ENCODE assay signal across 22 mouse cellular contexts in the genomic region with DNA sequence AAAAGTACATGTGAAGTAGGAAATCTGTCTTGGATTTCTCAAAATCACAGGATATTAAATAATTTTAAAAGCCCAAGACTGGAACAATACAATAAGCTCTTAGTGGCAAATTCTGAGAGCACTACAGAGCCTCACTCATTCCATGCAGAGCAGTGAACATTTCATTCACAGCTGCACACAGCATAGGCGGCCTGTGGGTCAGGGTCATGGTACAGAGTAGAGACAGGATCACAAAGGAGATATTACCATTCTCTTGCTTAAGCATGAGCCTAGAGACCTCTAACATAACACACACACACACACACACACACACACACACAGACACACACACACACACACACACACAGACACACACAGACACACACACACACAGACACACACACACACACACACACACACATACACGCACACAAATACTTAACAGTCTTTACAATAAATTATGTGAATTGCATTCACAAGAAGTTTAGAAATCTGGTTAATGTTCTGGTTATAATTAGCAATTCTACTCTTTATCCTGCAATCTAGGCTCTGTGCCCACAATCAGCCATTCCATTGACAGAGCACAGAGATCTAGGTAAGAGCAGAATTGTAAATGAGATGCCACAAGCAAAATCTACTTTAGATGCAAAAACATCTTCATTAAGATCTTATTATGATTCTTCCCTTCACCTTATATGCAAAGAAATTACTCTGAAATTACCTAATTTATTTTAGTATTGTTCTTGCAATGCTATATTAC.
"Had no signal": no experiment of that assay in that cellular context is flagged by ENCODE, and none has a peak within 500 bp of the region (broad histone marks: within the 10 kb centered on the region; RNA-seq: fewer than 3 reads in every experiment).

No protein-coding gene starts in this region.

- H3K9ac ChIP-seq: limb, embryonic 13.5 days; liver, embryonic 12.5 days; liver, embryonic 15.5 days; lung, embryonic 15.5 days; neural tube, embryonic 12.5 days; neural tube, embryonic 15.5 days; stomach, embryonic 15.5 days had no signal

- H3K27me3 ChIP-seq: limb, embryonic 13.5 days; liver, embryonic 12.5 days; liver, embryonic 15.5 days; lung, embryonic 15.5 days; megakaryocyte, embryonic 14.5 days; neural tube, embryonic 12.5 days; neural tube, embryonic 15.5 days; stomach, embryonic 15.5 days had no signal

- H3K9me3 ChIP-seq: limb, embryonic 10.5 days; limb, embryonic 13.5 days; liver, embryonic 12.5 days; liver, embryonic 15.5 days; lung, embryonic 15.5 days; megakaryocyte, embryonic 14.5 days; midbrain, embryonic 10.5 days; neural tube, embryonic 12.5 days; neural tube, embryonic 15.5 days; stomach, embryonic 15.5 days had no signal

- ATAC-seq: liver, embryonic 12.5 days had no signal

- DNase-seq: kidney, adult 8-10 months; kidney, postnatal 14 days; kidney, postnatal 4 days; liver; lung, adult 18-20 months; lung, postnatal 10 days; lung, postnatal 36 days; midbrain, embryonic 14.5 days; right cerebral cortex, adult 18-20 months; right cerebral cortex, postnatal 14 days; right cerebral cortex, postnatal 4 days; thymus, postnatal 25 days had no signal

- H3K36me3 ChIP-seq: limb, embryonic 10.5 days; limb, embryonic 13.5 days; liver, embryonic 12.5 days; liver, embryonic 15.5 days; lung, embryonic 15.5 days; midbrain, embryonic 10.5 days; neural tube, embryonic 12.5 days; neural tube, embryonic 15.5 days; stomach, embryonic 15.5 days had no signal

- H3K4me2 ChIP-seq: limb, embryonic 13.5 days; liver, embryonic 12.5 days; liver, embryonic 15.5 days; lung, embryonic 15.5 days; neural tube, embryonic 12.5 days; neural tube, embryonic 15.5 days; stomach, embryonic 15.5 days had no signal

- H3K4me3 ChIP-seq: limb, embryonic 10.5 days; limb, embryonic 13.5 days; liver, embryonic 12.5 days; liver, embryonic 15.5 days; lung, embryonic 15.5 days; megakaryocyte, embryonic 14.5 days; midbrain, embryonic 10.5 days; neural tube, embryonic 12.5 days; neural tube, embryonic 15.5 days; stomach, embryonic 15.5 days had no signal

- H3K27ac ChIP-seq: limb, embryonic 10.5 days; limb, embryonic 13.5 days; liver, embryonic 12.5 days; liver, embryonic 15.5 days; lung, embryonic 15.5 days; midbrain, embryonic 10.5 days; neural tube, embryonic 12.5 days; neural tube, embryonic 15.5 days; stomach, embryonic 15.5 days had no signal

- H3K4me1 ChIP-seq: limb, embryonic 10.5 days; limb, embryonic 13.5 days; liver, embryonic 12.5 days; liver, embryonic 15.5 days; lung, embryonic 15.5 days; megakaryocyte, embryonic 14.5 days; midbrain, embryonic 10.5 days; neural tube, embryonic 12.5 days; neural tube, embryonic 15.5 days; stomach, embryonic 15.5 days had no signal
